Mouse (Mus musculus) ES-Bruce4 (cell line): ENCODE data around the gene Dpysl4.

ENCODE experiments used
- CTCF ChIP-seq: IDR thresholded peaks from one replicate; pipeline ENCODE4 v1.8.1; 2011; ENCODE audit warnings: low read depth, low read length
- EP300 ChIP-seq: IDR thresholded peaks from 2 replicates; pipeline ENCODE4 v1.6.1; 2011; ENCODE audit warnings: low read depth, low read length; ENCODE audit not compliant: insufficient read depth
- POLR2A ChIP-seq: IDR thresholded peaks from one replicate; pipeline ENCODE4 v1.8.1; 2011; ENCODE audit warnings: low read length; ENCODE audit not compliant: insufficient read depth

- TF ChIP-seq CTCF: no peak
- no peak for TF ChIP-seq POLR2A
- no peak for TF ChIP-seq EP300
Observed at GRCm38 (mm10) chr7:139094761-139095160, 9.0 kb downstream of the Dpysl4 start.
